Mouse (Mus musculus): ENCODE results near the gene Fnbp1. TPM values are rescaled to one million over a fixed set of nuclear protein-coding genes. Genes with fewer than 3 reads are reported as not detected.

The Fnbp1 gene
- total and polyA plus RNA-seq, 2 experiments from 2014 or later, result 22.1 to 30.7 TPM

- Histone ChIP-seq H3K4me3 (ENCODE audit: low read depth, low read length) (no peak overlapping the region), H3K27me3 (ENCODE audit: insufficient read depth, low read length) (no peaks in the 10 kb centered on the region), H3K9me3 (ENCODE audit: low read length) (no peaks in the 10 kb centered on the region), H3K36me3 (ENCODE audit: insufficient read depth, low read length) (no peaks in the 10 kb centered on the region), H3K4me1 (ENCODE audit: insufficient read depth, low read length) (no peaks in the 10 kb centered on the region), H3K9ac (replicated peaks; ENCODE audit: low read length, poor library complexity, severe bottlenecking) (no peak overlapping the region), H3K4me2 (ENCODE audit: low read depth, low read length, poor library complexity, severe bottlenecking) (no peak overlapping the region), H3K27ac (ENCODE audit: low read depth, low read length) (no peak overlapping the region)
- no peak for TF ChIP-seq CTCF (IDR thresholded peaks at IDR 0.05)
- 76% methylated on average over 4 of the region's 4 CpGs for WGBS
- DNase-seq (ENCODE audit: low spot score), result no peak
- no peak for ATAC-seq (ENCODE audit: low FRiP score)
Measured at GRCm38 (mm10) chr2:31133981-31134380, 7.8 kb downstream of the Fnbp1 start.

- 62% methylated on average over 8 of the region's 8 CpGs for WGBS
- Histone ChIP-seq H3K27ac (ENCODE audit: low read depth, low read length) (no peak overlapping the region), H3K4me2 (ENCODE audit: low read depth, low read length, poor library complexity, severe bottlenecking) (no peak overlapping the region), H3K36me3 (ENCODE audit: insufficient read depth, low read length) (no peaks in the 10 kb centered on the region), H3K9me3 (ENCODE audit: low read length) (no peaks in the 10 kb centered on the region), H3K27me3 (ENCODE audit: insufficient read depth, low read length) (no peaks in the 10 kb centered on the region), H3K9ac (replicated peaks; ENCODE audit: low read length, poor library complexity, severe bottlenecking) (no peak overlapping the region), H3K4me3 (ENCODE audit: low read depth, low read length) (no peak overlapping the region), H3K4me1 (ENCODE audit: insufficient read depth, low read length) (no peaks in the 10 kb centered on the region)
- no peak for ATAC-seq (ENCODE audit: low FRiP score)
- no peak for TF ChIP-seq CTCF (IDR thresholded peaks at IDR 0.05)
- DNase-seq (ENCODE audit: low spot score), result no peak
Measured at GRCm38 (mm10) chr2:31132682-31133081, 9.1 kb downstream of the Fnbp1 start.

GRCm38 (mm10) chr2:31130815-31131299 is 11.0 kb downstream of the Fnbp1 start:
- no peaks in the 10 kb centered on the region for H3K36me3 ChIP-seq (ENCODE audit: insufficient read depth, low read length)
- no peaks in the 10 kb centered on the region for H3K9me3 ChIP-seq (ENCODE audit: low read length)
- H3K27ac ChIP-seq (ENCODE audit: low read depth, low read length), result no peak overlapping the region
- no peak for TF ChIP-seq CTCF (IDR thresholded peaks at IDR 0.05)
- no peak overlapping the region for H3K9ac ChIP-seq (replicated peaks; ENCODE audit: low read length, poor library complexity, severe bottlenecking)
- H3K4me3 ChIP-seq (ENCODE audit: low read depth, low read length), result no peak overlapping the region
- H3K4me1 ChIP-seq (ENCODE audit: insufficient read depth, low read length), result no peaks in the 10 kb centered on the region
- DNase-seq (ENCODE audit: low spot score), result no peak
- no peaks in the 10 kb centered on the region for H3K27me3 ChIP-seq (ENCODE audit: insufficient read depth, low read length)
- 77% methylated on average over 8 of the region's 8 CpGs for WGBS
- no peak overlapping the region for H3K4me2 ChIP-seq (ENCODE audit: low read depth, low read length, poor library complexity, severe bottlenecking)
- no peak for ATAC-seq (ENCODE audit: low FRiP score)

- H3K27me3 ChIP-seq (ENCODE audit: insufficient read depth, low read length), result no peaks in the 10 kb centered on the region
- H3K27ac ChIP-seq (ENCODE audit: low read depth, low read length), result no peak overlapping the region
- H3K4me3 ChIP-seq (ENCODE audit: low read depth, low read length), result no peak overlapping the region
- no peak overlapping the region for H3K4me2 ChIP-seq (ENCODE audit: low read depth, low read length, poor library complexity, severe bottlenecking)
- TF ChIP-seq CTCF (IDR thresholded peaks at IDR 0.05), result no peak
- no peaks in the 10 kb centered on the region for H3K36me3 ChIP-seq (ENCODE audit: insufficient read depth, low read length)
- WGBS, result 81% methylated on average over 14 of the region's 14 CpGs
- ATAC-seq (ENCODE audit: low FRiP score) (no peak), DNase-seq (ENCODE audit: low spot score) (no peak)
- H3K4me1 ChIP-seq (ENCODE audit: insufficient read depth, low read length), result no peaks in the 10 kb centered on the region
- no peak overlapping the region for H3K9ac ChIP-seq (replicated peaks; ENCODE audit: low read length, poor library complexity, severe bottlenecking)
- H3K9me3 ChIP-seq (ENCODE audit: low read length), result no peaks in the 10 kb centered on the region
Measured at GRCm38 (mm10) chr2:31129742-31130518, 11.9 kb downstream of the Fnbp1 start.

GRCm38 (mm10) chr2:31127899-31128298 is 13.9 kb downstream of the Fnbp1 start:
- H3K4me1 ChIP-seq (ENCODE audit: insufficient read depth, low read length), result no peaks in the 10 kb centered on the region
- no peak overlapping the region for H3K4me3 ChIP-seq (ENCODE audit: low read depth, low read length)
- no peak overlapping the region for H3K4me2 ChIP-seq (ENCODE audit: low read depth, low read length, poor library complexity, severe bottlenecking)
- 79% methylated on average over 4 of the region's 4 CpGs for WGBS
- H3K27ac ChIP-seq (ENCODE audit: low read depth, low read length), result no peak overlapping the region
- no peak for ATAC-seq (ENCODE audit: low FRiP score)
- no peaks in the 10 kb centered on the region for H3K27me3 ChIP-seq (ENCODE audit: insufficient read depth, low read length)
- no peak for DNase-seq (ENCODE audit: low spot score)
- no peaks in the 10 kb centered on the region for H3K9me3 ChIP-seq (ENCODE audit: low read length)
- TF ChIP-seq CTCF (IDR thresholded peaks at IDR 0.05), result no peak
- no peak overlapping the region for H3K9ac ChIP-seq (replicated peaks; ENCODE audit: low read length, poor library complexity, severe bottlenecking)
- H3K36me3 ChIP-seq (ENCODE audit: insufficient read depth, low read length), result no peaks in the 10 kb centered on the region

- Histone ChIP-seq H3K4me3 (ENCODE audit: low read depth, low read length) (no peak overlapping the region), H3K9ac (replicated peaks; ENCODE audit: low read length, poor library complexity, severe bottlenecking) (no peak overlapping the region), H3K4me2 (ENCODE audit: low read depth, low read length, poor library complexity, severe bottlenecking) (no peak overlapping the region), H3K27ac (ENCODE audit: low read depth, low read length) (no peak overlapping the region), H3K27me3 (ENCODE audit: insufficient read depth, low read length) (no peaks in the 10 kb centered on the region), H3K36me3 (ENCODE audit: insufficient read depth, low read length) (no peaks in the 10 kb centered on the region), H3K9me3 (ENCODE audit: low read length) (no peaks in the 10 kb centered on the region), H3K4me1 (ENCODE audit: insufficient read depth, low read length) (no peaks in the 10 kb centered on the region)
- no peak for TF ChIP-seq CTCF (IDR thresholded peaks at IDR 0.05)
- no peak for ATAC-seq (ENCODE audit: low FRiP score)
- 72% methylated on average over 7 of the region's 7 CpGs for WGBS
- DNase-seq (ENCODE audit: low spot score), result no peak
Measured at GRCm38 (mm10) chr2:31127219-31127618, 14.6 kb downstream of the Fnbp1 start.

All from midbrain, postnatal 0 days (tissue).